Mouse (Mus musculus) heart, embryonic 12.5 days (tissue): ENCODE measurements around the gene Gm10644. TPM values are rescaled to one million over a fixed set of nuclear protein-coding genes. Genes with fewer than 3 reads are reported as not detected.

Experiments
- ATAC-seq: fragments of 200-750 bp; cut with Nextera tagmentation; 2 replicates; pipeline ENCODE4 v1.8.0; 2017; ENCODE audit warnings: moderate TSS enrichment, moderate library complexity; ENCODE audit not compliant: insufficient number of reproducible peaks, low FRiP score
- H3K27ac ChIP-seq: fragments of 300-500 bp; sonication (generic); 2 replicates; pipeline ENCODE4 v1.5.1; 2016; ENCODE audit warnings: mild to moderate bottlenecking, moderate library complexity; ENCODE audit not compliant: poor library complexity, severe bottlenecking
- H3K27me3 ChIP-seq: fragments of 300-500 bp; sonication (generic); replicated peaks from 2 replicates; pipeline ENCODE4 v1.6.1; 2016; ENCODE audit warnings: mild to moderate bottlenecking, moderate library complexity
- H3K36me3 ChIP-seq: fragments of 300-500 bp; sonication (generic); 2 replicates; pipeline ENCODE4 v1.6.1; 2016; ENCODE audit warnings: mild to moderate bottlenecking, moderate library complexity
- H3K4me1 ChIP-seq: fragments of 300-500 bp; sonication (generic); replicated peaks from 2 replicates; pipeline ENCODE4 v1.6.1; 2016; ENCODE audit warnings: mild to moderate bottlenecking
- H3K4me2 ChIP-seq: fragments of 300-500 bp; sonication (generic); 2 replicates; pipeline ENCODE4 v1.6.1; 2016; ENCODE audit warnings: mild to moderate bottlenecking, moderate library complexity
- H3K4me3 ChIP-seq: fragments of 300-500 bp; sonication (generic); 2 replicates; pipeline ENCODE4 v1.5.1; 2016; ENCODE audit warnings: mild to moderate bottlenecking
- H3K9ac ChIP-seq: fragments of 300-500 bp; sonication (generic); 2 replicates; pipeline ENCODE4 v1.6.1; 2016; ENCODE audit warnings: mild to moderate bottlenecking, moderate library complexity
- H3K9me3 ChIP-seq: fragments of 300-500 bp; sonication (generic); replicated peaks from 2 replicates; pipeline ENCODE4 v1.6.1; 2016; ENCODE audit warnings: mild to moderate bottlenecking, moderate library complexity
- WGBS: fragments of 180-500 bp; shearing (Covaris S2); methylation state at CpG from one replicate; pipeline ENCODE4 v1.1.7; 2016; 5-methylcytosine and 5-hydroxymethylcytosine counted together
- polyA plus RNA-seq: library from polyadenylated mRNA; unstranded; fragments of >200 nt; fragmentation: Nextera tagmentation; extraction: Ambion mirVana; gene quantifications from 2 replicates; pipeline ENCODE4 v1.2.1, GENCODE M21; 2016

Gm10644 gene
- polyA plus RNA-seq, result 0.34 and 0.40 TPM in 2 replicates

- no peak within 1 kb of the TSS for H3K27ac ChIP-seq
- peaks cover 15% of the 10 kb centered on the region for H3K4me1 ChIP-seq
- H3K36me3 ChIP-seq, result 0 out of 2 replicates have a peak, but pooled peaks cover 2% of the 10 kb centered on the region
- H3K4me2 ChIP-seq, result peak within 1 kb of the TSS; percentile 90
- under 1% methylated on average over 75 of the region's 75 CpGs for WGBS
- H3K9ac ChIP-seq, result peak within 1 kb of the TSS; percentile 74
- peak; percentile 100 for ATAC-seq
- H3K27me3 ChIP-seq, result no peaks in the 10 kb centered on the region
- H3K9me3 ChIP-seq, result no peaks in the 10 kb centered on the region
- peak within 1 kb of the TSS; percentile 68 for H3K4me3 ChIP-seq
Observed at GRCm38 (mm10) chr8:83955106-83955957, at the start of gene Gm10644, which contains the start of gene Asf1b. TSS of gene Gm10644 (minus strand) at chr8:83955205. TSS of gene Asf1b (plus strand) at chr8:83955507.

GRCm38 (mm10) chr8:84004533-84005201, 49.7 kb upstream of the Gm10644 start:
- under 1% methylated on average over 30 of the region's 30 CpGs for WGBS
- peak overlapping the region; percentile 72 for H3K9ac ChIP-seq
- H3K9me3 ChIP-seq, result no peaks in the 10 kb centered on the region
- H3K27ac ChIP-seq, result peak overlapping the region; percentile 69
- peak overlapping the region; percentile 60 for H3K4me3 ChIP-seq
- H3K36me3 ChIP-seq, result peaks cover 15% of the 10 kb centered on the region
- peaks cover 23% of the 10 kb centered on the region for H3K4me1 ChIP-seq
- ATAC-seq, result peak; percentile 89
- H3K27me3 ChIP-seq, result peaks cover 16% of the 10 kb centered on the region
- H3K4me2 ChIP-seq, result peak overlapping the region; percentile 88

DNA sequence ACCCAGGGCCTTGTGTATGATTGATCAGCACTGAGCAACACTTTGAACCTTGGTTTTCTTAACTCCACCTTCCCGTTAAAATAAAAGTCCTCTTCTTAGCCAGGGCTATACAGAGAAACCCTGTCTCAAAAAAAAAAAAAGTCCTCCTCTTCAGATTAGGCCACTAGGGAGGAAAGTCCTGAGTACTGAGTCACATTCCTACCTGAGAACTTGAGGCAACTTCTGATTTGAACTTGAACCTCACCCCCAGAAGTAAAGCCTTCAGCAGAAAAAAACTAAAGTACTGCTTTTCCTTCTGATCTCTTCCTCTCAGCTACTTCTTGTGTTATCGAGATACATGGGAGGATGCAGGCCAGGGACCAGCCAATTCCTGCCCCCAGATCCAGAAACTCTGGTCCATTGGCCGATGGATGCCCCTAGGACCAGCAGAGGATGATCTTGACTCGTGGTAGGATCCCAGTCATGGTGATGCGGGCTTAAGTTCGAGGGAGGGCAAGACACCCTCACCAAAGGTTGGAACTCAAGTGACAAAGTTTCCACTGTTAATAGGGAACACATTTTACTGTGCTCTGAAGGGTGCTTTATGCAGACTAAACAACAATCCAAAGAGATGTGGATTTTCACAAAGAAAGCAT, 48.7 kb upstream of the Gm10644 start:
- Histone ChIP-seq H3K27ac (no peak overlapping the region), H3K9ac (peak overlapping the region; percentile 72; the same call in 1 of the 2 replicates), H3K27me3 (peaks cover 19% of the 10 kb centered on the region), H3K4me2 (peak overlapping the region; percentile 88), H3K9me3 (no peaks in the 10 kb centered on the region), H3K36me3 (peaks cover 21% of the 10 kb centered on the region), H3K4me1 (peaks cover 33% of the 10 kb centered on the region), H3K4me3 (peak overlapping the region; percentile 60)
- ATAC-seq, result no peak
- WGBS, result 77% methylated on average over 6 of the region's 6 CpGs

- Histone ChIP-seq H3K4me2 (no peak overlapping the region), H3K36me3 (peaks cover 21% of the 10 kb centered on the region), H3K9ac (no peak overlapping the region), H3K27me3 (peaks cover 19% of the 10 kb centered on the region), H3K9me3 (no peaks in the 10 kb centered on the region), H3K4me1 (peaks cover 36% of the 10 kb centered on the region), H3K27ac (no peak overlapping the region), H3K4me3 (no peak overlapping the region)
- no peak for ATAC-seq
- WGBS, result 67% methylated on average over 12 of the region's 12 CpGs
Observed at GRCm38 (mm10) chr8:84002957-84003611, 48.1 kb upstream of the Gm10644 start.

GRCm38 (mm10) chr8:84001281-84002000, 46.4 kb upstream of the Gm10644 start, which contains the start of gene 1700067K01Rik:
TSS of gene 1700067K01Rik (plus strand) at chr8:84001502.
- H3K9me3 ChIP-seq, result no peaks in the 10 kb centered on the region
- 37% methylated on average over 61 of the region's 61 CpGs for WGBS
- H3K9ac ChIP-seq, result peak within 1 kb of the TSS; percentile 26; the same call in 1 of the 2 replicates
- peaks cover 19% of the 10 kb centered on the region for H3K27me3 ChIP-seq
- H3K4me2 ChIP-seq, result peak within 1 kb of the TSS; percentile 35
- H3K4me3 ChIP-seq, result peak within 1 kb of the TSS; percentile 14; the same call in 1 of the 2 replicates
- peaks cover 37% of the 10 kb centered on the region for H3K4me1 ChIP-seq
- peaks cover 21% of the 10 kb centered on the region for H3K36me3 ChIP-seq
- no peak for ATAC-seq
- H3K27ac ChIP-seq, result no peak within 1 kb of the TSS

DNA sequence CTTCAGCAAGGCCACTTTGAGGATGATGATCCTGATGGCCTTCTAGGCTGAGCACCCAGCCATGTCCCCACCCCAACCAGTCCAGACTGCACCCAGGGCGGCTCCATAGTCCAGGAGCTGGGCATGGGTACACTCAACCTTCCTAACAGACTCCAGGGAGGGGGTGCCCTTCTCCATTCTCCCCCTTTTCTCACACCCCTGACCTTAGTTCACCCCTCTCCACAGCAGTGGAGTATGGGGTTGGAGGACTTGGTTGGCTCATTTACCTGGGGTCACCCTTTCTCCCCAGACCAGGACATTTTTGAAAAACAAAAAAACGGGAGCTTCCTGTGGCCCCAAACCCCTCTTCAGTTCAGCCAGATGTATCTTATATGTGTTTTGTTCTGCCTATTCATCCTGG, 44.8 kb upstream of the Gm10644 start:
- no peak for ATAC-seq
- Histone ChIP-seq H3K36me3 (peaks cover 27% of the 10 kb centered on the region), H3K9me3 (no peaks in the 10 kb centered on the region), H3K4me1 (peaks cover 44% of the 10 kb centered on the region), H3K4me2 (0 out of 2 replicates have a peak overlapping the region, but pooled peaks have one; percentile 96), H3K4me3 (0 out of 2 replicates have a peak overlapping the region, but pooled peaks have one; percentile 0), H3K27me3 (peaks cover 19% of the 10 kb centered on the region), H3K9ac (no peak overlapping the region), H3K27ac (no peak overlapping the region)
- WGBS, result 92% methylated on average over 2 of the region's 2 CpGs

DNA sequence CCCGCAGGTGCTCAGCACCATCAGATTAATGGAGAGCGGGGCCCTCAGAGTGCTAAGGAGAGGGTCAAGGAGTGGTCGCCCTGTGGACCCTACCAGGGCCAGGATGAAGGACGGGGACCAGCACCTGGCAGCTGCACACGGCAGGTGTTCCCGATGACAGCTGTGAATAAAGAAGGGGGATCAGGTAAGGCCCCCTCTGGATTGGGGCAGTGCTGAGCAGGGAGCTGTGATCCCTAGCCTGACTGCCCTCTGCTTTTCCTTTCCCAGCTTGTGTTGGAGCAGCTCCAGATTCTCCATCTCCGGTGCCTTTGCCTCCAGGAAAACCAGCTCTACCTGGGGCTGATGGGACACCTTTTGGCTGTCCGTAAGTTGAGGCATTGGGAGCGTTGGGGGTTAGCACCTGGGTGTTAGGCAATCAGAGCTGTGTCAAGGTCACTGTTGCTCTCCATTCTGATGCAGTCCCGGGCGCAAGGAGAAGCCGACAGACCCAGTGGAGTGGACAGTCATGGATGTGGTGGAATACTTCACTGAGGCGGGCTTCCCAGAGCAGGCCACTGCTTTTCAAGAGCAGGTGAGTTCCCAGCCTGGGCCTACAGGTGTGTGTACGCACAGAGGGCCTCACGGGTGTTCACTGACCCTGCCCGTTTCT, 44.2 kb upstream of the Gm10644 start:
- Histone ChIP-seq H3K4me3 (peak overlapping the region; percentile 95), H3K36me3 (peaks cover 33% of the 10 kb centered on the region), H3K27ac (no peak overlapping the region), H3K4me1 (peaks cover 41% of the 10 kb centered on the region), H3K9me3 (no peaks in the 10 kb centered on the region), H3K4me2 (peak overlapping the region; percentile 96), H3K9ac (peak overlapping the region; percentile 90), H3K27me3 (peaks cover 19% of the 10 kb centered on the region)
- WGBS, result 68% methylated on average over 16 of the region's 16 CpGs
- no peak for ATAC-seq

DNA sequence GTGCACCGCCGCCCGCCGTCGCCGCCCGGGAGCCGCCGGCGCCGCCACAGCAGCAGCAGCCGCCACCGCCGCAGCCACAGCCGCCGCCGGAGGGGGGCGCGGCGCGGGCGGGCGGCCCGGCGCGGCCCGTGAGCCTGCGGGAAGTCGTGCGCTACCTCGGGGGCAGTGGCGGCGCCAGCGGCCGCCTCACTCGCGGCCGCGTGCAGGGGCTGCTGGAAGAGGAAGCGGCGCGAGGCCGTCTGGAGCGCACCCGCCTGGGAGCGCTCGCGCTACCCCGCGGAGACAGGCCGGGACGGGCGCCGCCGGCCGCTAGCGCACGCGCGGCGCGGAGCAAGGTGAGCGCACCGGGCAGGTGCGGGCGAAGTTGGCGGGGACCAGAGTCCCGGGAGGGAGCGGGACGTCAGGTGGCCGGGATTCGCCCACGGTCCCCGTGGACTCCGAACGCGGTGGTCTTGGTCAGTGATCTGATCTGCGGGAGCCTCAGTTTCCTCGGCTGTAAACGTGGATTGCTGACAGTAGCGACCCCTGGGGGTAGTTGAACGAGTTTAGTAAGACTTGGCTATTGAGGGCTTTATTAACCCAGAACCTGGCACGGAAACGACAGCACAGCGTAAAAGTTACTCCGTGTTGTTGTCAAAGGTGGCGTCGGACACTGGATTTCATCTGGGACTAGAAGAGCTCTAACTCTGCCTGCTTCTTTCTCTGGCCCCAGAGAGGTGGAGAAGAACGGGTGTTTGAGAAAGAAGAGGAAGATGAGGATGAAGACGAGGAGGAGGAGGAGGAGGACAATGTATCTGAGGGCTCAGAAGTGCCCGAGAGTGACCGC, 43.4 kb upstream of the Gm10644 start:
- peak overlapping the region; percentile 87 for H3K27ac ChIP-seq
- WGBS, result 11% methylated on average over 91 of the region's 92 CpGs
- no peaks in the 10 kb centered on the region for H3K9me3 ChIP-seq
- peaks cover 19% of the 10 kb centered on the region for H3K27me3 ChIP-seq
- peak overlapping the region; percentile 96 for H3K4me2 ChIP-seq
- peaks cover 35% of the 10 kb centered on the region for H3K4me1 ChIP-seq
- H3K4me3 ChIP-seq, result peak overlapping the region; percentile 95
- peak; percentile 17; the same call in 1 of the 2 replicates for ATAC-seq
- H3K36me3 ChIP-seq, result peaks cover 39% of the 10 kb centered on the region
- H3K9ac ChIP-seq, result peak overlapping the region; percentile 90

DNA sequence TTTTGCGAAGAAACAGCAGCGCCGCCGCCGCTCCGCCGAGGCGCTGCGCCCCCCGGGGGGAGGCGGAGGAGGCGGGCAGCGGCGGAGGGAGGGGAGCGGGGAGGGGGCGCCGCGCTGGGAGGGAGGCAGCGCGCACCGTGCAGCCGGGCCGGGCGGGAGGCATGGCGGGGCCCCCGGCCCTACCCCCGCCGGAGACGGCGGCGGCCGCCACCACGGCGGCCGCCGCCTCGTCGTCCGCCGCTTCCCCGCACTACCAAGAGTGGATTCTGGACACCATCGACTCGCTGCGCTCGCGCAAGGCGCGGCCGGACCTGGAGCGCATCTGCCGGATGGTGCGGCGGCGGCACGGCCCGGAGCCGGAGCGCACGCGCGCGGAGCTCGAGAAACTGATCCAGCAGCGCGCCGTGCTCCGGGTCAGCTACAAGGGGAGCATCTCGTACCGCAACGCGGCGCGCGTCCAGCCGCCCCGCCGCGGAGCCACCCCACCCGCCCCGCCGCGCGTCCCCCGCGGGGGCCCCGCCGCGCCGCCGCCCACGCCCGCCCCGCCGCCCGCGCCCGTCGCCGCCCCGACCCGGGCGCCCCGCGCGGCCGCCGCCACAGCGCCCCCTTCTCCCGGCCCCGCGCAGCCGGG, 42.6 kb upstream of the Gm10644 start, which contains the start of gene Samd1:
Gene Samd1, plus strand, starts transcription at position 162 of the 631 bp plus-strand sequence.
- ATAC-seq, result peak; percentile 1; the same call in 1 of the 2 replicates

More for the DNA sequence above, 42.6 kb upstream of the Gm10644 start, which contains the start of gene Samd1:
- peak within 1 kb of the TSS; percentile 95 for H3K4me3 ChIP-seq
- WGBS, result 11% methylated on average over 74 of the region's 112 CpGs
- no peaks in the 10 kb centered on the region for H3K9me3 ChIP-seq
- peak within 1 kb of the TSS; percentile 95 for H3K27ac ChIP-seq
- peaks cover 33% of the 10 kb centered on the region for H3K4me1 ChIP-seq
- H3K36me3 ChIP-seq, result peaks cover 46% of the 10 kb centered on the region
- H3K27me3 ChIP-seq, result peaks cover 19% of the 10 kb centered on the region
- peak within 1 kb of the TSS; percentile 96 for H3K4me2 ChIP-seq
- peak within 1 kb of the TSS; percentile 93 for H3K9ac ChIP-seq
